8 mouse cellular contexts compared by ENCODE assay signal in genomic region chr1:72640658-72641410, GRCm38 (mm10). TPM values are rescaled to one million over a fixed set of nuclear protein-coding genes. Genes with fewer than 3 reads are reported as not detected.
DNase-seq lines count a peak whose midpoint lies in the region; ATAC-seq and TF ChIP-seq lines count a peak whose summit lies in the region.

No protein-coding gene starts in this region.

- no peak for TF ChIP-seq CTCF in lung, adult 2 months (IDR thresholded peaks at IDR 0.05; ENCODE audit: insufficient read depth, low read length)

- H3K4me3 ChIP-seq in forebrain, embryonic 11.5 days (ENCODE audit: low read depth, low read length) = peak overlapping the region; percentile 22
- peak overlapping the region; percentile 23 for H3K4me3 ChIP-seq in hindbrain, embryonic 11.5 days (ENCODE audit: low read depth, low read length)
- H3K4me3 ChIP-seq in lung, adult 2 months (replicated peaks; ENCODE audit: extremely low read depth, low read depth, low read length) = no peak overlapping the region

- H3K9ac ChIP-seq in forebrain, embryonic 11.5 days (ENCODE audit: low read length) = no peak overlapping the region
- peak overlapping the region; percentile 48; the same call in 1 of the 2 replicates for H3K9ac ChIP-seq in hindbrain, embryonic 11.5 days (ENCODE audit: low read depth, low read length)

- H3K27me3 ChIP-seq in forebrain, embryonic 11.5 days (ENCODE audit: control insufficient read depth, insufficient read depth, low read length) = no peaks in the 10 kb centered on the region
- H3K27me3 ChIP-seq in hindbrain, embryonic 11.5 days (ENCODE audit: control insufficient read depth, insufficient read depth, low read length) = 0 out of 2 replicates have a peak, but pooled peaks cover 2% of the 10 kb centered on the region

- H3K36me3 ChIP-seq in forebrain, embryonic 11.5 days (ENCODE audit: control insufficient read depth, insufficient read depth, low read length) = no peaks in the 10 kb centered on the region
- H3K36me3 ChIP-seq in hindbrain, embryonic 11.5 days (ENCODE audit: control insufficient read depth, insufficient read depth, low read length) = no peaks in the 10 kb centered on the region

- no peaks in the 10 kb centered on the region for H3K4me1 ChIP-seq in forebrain, embryonic 11.5 days (replicated peaks; ENCODE audit: control insufficient read depth, insufficient read depth, low read length)
- no peaks in the 10 kb centered on the region for H3K4me1 ChIP-seq in hindbrain, embryonic 11.5 days (replicated peaks; ENCODE audit: control insufficient read depth, insufficient read depth, low read length)
- H3K4me1 ChIP-seq in lung, adult 2 months (ENCODE audit: control insufficient read depth, insufficient read depth, low read length) = no peaks in the 10 kb centered on the region

- H3K4me2 ChIP-seq in forebrain, embryonic 11.5 days (ENCODE audit: low read depth, low read length, severe bottlenecking) = peak overlapping the region; percentile 55
- peak overlapping the region; percentile 40 for H3K4me2 ChIP-seq in hindbrain, embryonic 11.5 days (replicated peaks; ENCODE audit: low read depth, low read length)

- peak; percentile 76; the same call in 1 of the 2 replicates for ATAC-seq in cerebellum, adult (ENCODE audit: insufficient number of reproducible peaks, low FRiP score, low TSS enrichment)
- ATAC-seq in forebrain, embryonic 11.5 days (replicated peaks; ENCODE audit: low FRiP score) = no peak; the same call in 1 of the 2 replicates
- peak; percentile 47 for ATAC-seq in hindbrain, embryonic 11.5 days (ENCODE audit: low FRiP score)

- DNase-seq in ES-CJ7 (ENCODE audit: low read depth, low spot score) = peak; percentile 97
- DNase-seq in forebrain, embryonic 11.5 days (ENCODE audit: low spot score) = peak; percentile 85
- DNase-seq in hindbrain, embryonic 11.5 days (ENCODE audit: low spot score) = peak; percentile 90
- DNase-seq in layer of hippocampus, adult 9-10 months (ENCODE audit: low spot score) = peak; percentile 17
- DNase-seq in lung, adult 2 months = peak; percentile 6
- peak; percentile 71 for DNase-seq in retina, embryonic 14.5 days (ENCODE audit: low spot score)
- no peak for DNase-seq in natural killer cell, adult 2 months (ENCODE audit: low spot score in 2 of 2)

- no peak overlapping the region for H3K27ac ChIP-seq in forebrain, embryonic 11.5 days (ENCODE audit: low read depth, low read length)
- H3K27ac ChIP-seq in hindbrain, embryonic 11.5 days (ENCODE audit: low read depth, low read length) = no peak overlapping the region

- TF ChIP-seq POLR2A in lung, adult 2 months (IDR thresholded peaks at IDR 0.05; ENCODE audit: borderline replicate concordance, extremely low read depth, low read depth, low read length) = no peak

- no peaks in the 10 kb centered on the region for H3K9me3 ChIP-seq in forebrain, embryonic 11.5 days (ENCODE audit: control insufficient read depth, low read length)
- H3K9me3 ChIP-seq in hindbrain, embryonic 11.5 days (ENCODE audit: control insufficient read depth, low read length) = no peaks in the 10 kb centered on the region

- WGBS in forebrain, embryonic 11.5 days = 39% methylated on average over 49 of the region's 49 CpGs
- WGBS in hindbrain, embryonic 11.5 days = 37% methylated on average over 49 of the region's 49 CpGs
- 40% methylated on average over 49 of the region's 49 CpGs for WGBS in lung, adult 2 months

RNA-seq across cellular contexts. Expression of gene Smarcal1, which starts 57.8 kb away (rescaled TPM):
- polyA plus RNA-seq in forebrain, embryonic 11.5 days (2014; fragmentation: Nextera tagmentation; extraction: Ambion mirVana) = 29.9 and 34.1 TPM in 2 replicates
- 32.1 and 33.6 TPM in 2 replicates for polyA plus RNA-seq in hindbrain, embryonic 11.5 days (2014; fragmentation: Nextera tagmentation; extraction: Ambion mirVana)
- polyA plus RNA-seq in lung, adult 2 months (2012; rRNA removed) = 25.3 and 29.5 TPM in 2 replicates

RNA-seq across cellular contexts. Expression of gene Ankar, which starts 59.5 kb away (rescaled TPM):
- not detected in 2 replicates for polyA plus RNA-seq in forebrain, embryonic 11.5 days (2014; fragmentation: Nextera tagmentation; extraction: Ambion mirVana)
- 0.05 TPM in 1 of 2 replicates, not detected in the other for polyA plus RNA-seq in hindbrain, embryonic 11.5 days (2014; fragmentation: Nextera tagmentation; extraction: Ambion mirVana)
- polyA plus RNA-seq in lung, adult 2 months (2012; rRNA removed) = not detected in 2 replicates

Comparison
In these comparisons a context has a peak if more than half of its experiments do, and no peak if none do; other contexts are left out.
1. DNase-seq: peak in ES-CJ7 (single experiment), forebrain, embryonic 11.5 days (single experiment), hindbrain, embryonic 11.5 days (single experiment), layer of hippocampus, adult 9-10 months (single experiment), lung, adult 2 months (single experiment) and retina, embryonic 14.5 days (single experiment); none in natural killer cell, adult 2 months (0 of 2).